Mouse (Mus musculus): ENCODE results near the gene Gtpbp1.

DNA sequence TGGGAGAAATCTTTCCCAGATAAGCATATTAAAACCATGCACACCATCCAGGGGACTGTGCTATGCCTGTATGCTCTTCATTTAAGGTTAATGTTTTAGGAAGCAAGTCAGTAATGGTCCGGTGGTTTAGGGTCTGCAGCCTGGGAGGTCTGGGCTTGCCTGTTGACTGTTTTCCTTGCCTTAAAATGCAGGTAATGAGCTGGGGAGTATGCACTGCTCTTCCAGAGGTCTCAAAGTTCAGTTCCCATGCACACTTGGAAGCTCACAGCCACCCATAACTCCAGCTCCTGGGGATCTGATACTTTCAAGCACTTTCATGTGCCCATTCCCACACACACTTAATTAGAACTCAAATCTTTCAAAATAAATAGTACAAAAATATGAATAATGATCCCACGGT lies 5.9 kb downstream of the Gtpbp1 start:
- TF ChIP-seq CTCF (IDR thresholded peaks at IDR 0.05; ENCODE audit: borderline replicate concordance, insufficient read depth, low read length), result no peak
- TF ChIP-seq POLR2A (IDR thresholded peaks at IDR 0.05; ENCODE audit: low read depth, low read length), result no peak

Measured in embryonic fibroblast, embryonic 13.5 days (primary cell).